Comparison of ENCODE assay signal across 13 mouse cellular contexts in genomic region chr2:157054297-157054696, GRCm38 (mm10). TPM values are rescaled to one million over a fixed set of nuclear protein-coding genes. Genes with fewer than 3 reads are reported as not detected.
DNase-seq lines count a peak whose midpoint lies in the region; ATAC-seq lines count a peak whose summit lies in the region.
"Had no signal": no experiment of that assay in that cellular context is flagged by ENCODE, and none has a peak within 500 bp of the region (broad histone marks: within the 10 kb centered on the region; RNA-seq: fewer than 3 reads in every experiment).

No protein-coding gene starts in this region.

- H3K4me3 ChIP-seq in heart, embryonic 13.5 days = no peak overlapping the region
- H3K4me3 ChIP-seq in midbrain, embryonic 15.5 days = no peak overlapping the region
- H3K4me3 ChIP-seq in midbrain, embryonic 14.5 days (replicated peaks; ENCODE audit: low read depth, low read length) = no peak overlapping the region
- no peak overlapping the region for H3K4me3 ChIP-seq in embryonic facial prominence, embryonic 15.5 days (replicated peaks)
- H3K4me3 ChIP-seq in neural tube, embryonic 15.5 days (replicated peaks) = no peak overlapping the region
- H3K4me3 ChIP-seq: erythroblast, embryonic 14.5 days; midbrain, embryonic 12.5 days had no signal

- no peak for DNase-seq in heart, postnatal 14 days
- no peak for DNase-seq in midbrain, embryonic 14.5 days
- DNase-seq: right cerebral cortex, postnatal 4 days had no signal

- H3K27ac ChIP-seq in heart, embryonic 13.5 days (replicated peaks) = peak overlapping the region; percentile 93
- H3K27ac ChIP-seq in midbrain, embryonic 15.5 days = 0 out of 2 replicates have a peak overlapping the region, but pooled peaks have one; percentile 52
- H3K27ac ChIP-seq in midbrain, embryonic 14.5 days (replicated peaks; ENCODE audit: low read depth, low read length) = no peak overlapping the region
- H3K27ac ChIP-seq in embryonic facial prominence, embryonic 15.5 days (replicated peaks) = peak overlapping the region; percentile 88
- peak overlapping the region; percentile 71 for H3K27ac ChIP-seq in neural tube, embryonic 15.5 days (replicated peaks)
- H3K27ac ChIP-seq: midbrain, embryonic 12.5 days had no signal

- peaks cover 66% of the 10 kb centered on the region for H3K4me1 ChIP-seq in heart, embryonic 13.5 days
- H3K4me1 ChIP-seq in midbrain, embryonic 15.5 days = peaks cover 60% of the 10 kb centered on the region
- H3K4me1 ChIP-seq in midbrain, embryonic 14.5 days (ENCODE audit: control insufficient read depth, insufficient read depth, low read length) = peaks cover 36% of the 10 kb centered on the region
- H3K4me1 ChIP-seq in embryonic facial prominence, embryonic 15.5 days = peaks cover 60% of the 10 kb centered on the region
- H3K4me1 ChIP-seq in neural tube, embryonic 15.5 days = peaks cover 63% of the 10 kb centered on the region

- WGBS in heart, embryonic 13.5 days = 51% methylated on average over 8 of the region's 8 CpGs
- WGBS in midbrain, embryonic 15.5 days = 91% methylated on average over 8 of the region's 8 CpGs
- WGBS in midbrain, embryonic 14.5 days = 90% methylated on average over 8 of the region's 8 CpGs
- 79% methylated on average over 8 of the region's 8 CpGs for WGBS in embryonic facial prominence, embryonic 15.5 days
- WGBS in neural tube, embryonic 15.5 days = 88% methylated on average over 8 of the region's 8 CpGs

- no peaks in the 10 kb centered on the region for H3K9me3 ChIP-seq in heart, embryonic 13.5 days
- H3K9me3 ChIP-seq in midbrain, embryonic 15.5 days = no peaks in the 10 kb centered on the region
- H3K9me3 ChIP-seq in midbrain, embryonic 14.5 days (ENCODE audit: control insufficient read depth, low read length) = no peaks in the 10 kb centered on the region
- H3K9me3 ChIP-seq in embryonic facial prominence, embryonic 15.5 days (replicated peaks) = no peaks in the 10 kb centered on the region
- no peaks in the 10 kb centered on the region for H3K9me3 ChIP-seq in neural tube, embryonic 15.5 days (replicated peaks)
- H3K9me3 ChIP-seq: G1E; midbrain, embryonic 12.5 days had no signal

- H3K36me3 ChIP-seq in heart, embryonic 13.5 days = peaks cover 65% of the 10 kb centered on the region
- H3K36me3 ChIP-seq in midbrain, embryonic 15.5 days (replicated peaks) = peaks cover 26% of the 10 kb centered on the region
- peaks cover 65% of the 10 kb centered on the region for H3K36me3 ChIP-seq in midbrain, embryonic 14.5 days (ENCODE audit: control insufficient read depth, insufficient read depth, low read length)
- peaks cover 56% of the 10 kb centered on the region for H3K36me3 ChIP-seq in embryonic facial prominence, embryonic 15.5 days
- peaks cover 33% of the 10 kb centered on the region for H3K36me3 ChIP-seq in neural tube, embryonic 15.5 days
- H3K36me3 ChIP-seq: G1E had no signal

- no peaks in the 10 kb centered on the region for H3K27me3 ChIP-seq in heart, embryonic 13.5 days (replicated peaks)
- H3K27me3 ChIP-seq in midbrain, embryonic 15.5 days (replicated peaks) = no peaks in the 10 kb centered on the region
- no peaks in the 10 kb centered on the region for H3K27me3 ChIP-seq in midbrain, embryonic 14.5 days (ENCODE audit: control insufficient read depth, insufficient read depth, low read length)
- no peaks in the 10 kb centered on the region for H3K27me3 ChIP-seq in embryonic facial prominence, embryonic 15.5 days
- H3K27me3 ChIP-seq in neural tube, embryonic 15.5 days (replicated peaks) = no peaks in the 10 kb centered on the region
- H3K27me3 ChIP-seq: midbrain, embryonic 12.5 days had no signal

- peak overlapping the region; percentile 69 for H3K9ac ChIP-seq in heart, embryonic 13.5 days
- no peak overlapping the region for H3K9ac ChIP-seq in midbrain, embryonic 15.5 days
- no peak overlapping the region for H3K9ac ChIP-seq in midbrain, embryonic 14.5 days (replicated peaks; ENCODE audit: low read length)
- H3K9ac ChIP-seq in embryonic facial prominence, embryonic 15.5 days = no peak overlapping the region
- no peak overlapping the region for H3K9ac ChIP-seq in neural tube, embryonic 15.5 days (replicated peaks)
- H3K9ac ChIP-seq: midbrain, embryonic 12.5 days had no signal

- H3K4me2 ChIP-seq in heart, embryonic 13.5 days = no peak overlapping the region
- H3K4me2 ChIP-seq in midbrain, embryonic 15.5 days = no peak overlapping the region
- no peak overlapping the region for H3K4me2 ChIP-seq in midbrain, embryonic 14.5 days (ENCODE audit: low read length)
- H3K4me2 ChIP-seq in embryonic facial prominence, embryonic 15.5 days (replicated peaks) = no peak overlapping the region
- no peak overlapping the region for H3K4me2 ChIP-seq in neural tube, embryonic 15.5 days
- H3K4me2 ChIP-seq: midbrain, embryonic 12.5 days had no signal

- intact Hi-C loops in heart, postnatal 14 days (cut with DNase I) = no loop called here

- ATAC-seq in heart, embryonic 13.5 days (ENCODE audit: extremely low read depth, insufficient number of reproducible peaks, low FRiP score, low TSS enrichment) = no peak
- ATAC-seq in midbrain, embryonic 15.5 days (replicated peaks) = no peak
- no peak for ATAC-seq in midbrain, embryonic 14.5 days (ENCODE audit: low FRiP score, low TSS enrichment)
- ATAC-seq in embryonic facial prominence, embryonic 15.5 days (ENCODE audit: insufficient number of reproducible peaks, low FRiP score, low TSS enrichment, low read depth) = no peak
- no peak for ATAC-seq in neural tube, embryonic 15.5 days (ENCODE audit: low FRiP score)
- ATAC-seq in frontal cortex, adult (ENCODE audit: low TSS enrichment) = no peak

RNA-seq across cellular contexts. Expression of gene Soga1, which starts 24.8 kb away (rescaled TPM):
- 2.6 TPM in 2 replicates for polyA plus RNA-seq in heart, embryonic 13.5 days (2015; fragmentation: Nextera tagmentation; extraction: Ambion mirVana)
- total RNA-seq in heart, postnatal 14 days (2021) = 10 to 100 TPM; 22.8 to 23.8 TPM
- polyA plus RNA-seq in midbrain, embryonic 15.5 days (2015; fragmentation: Nextera tagmentation; extraction: Ambion mirVana) = 6.8 and 7.1 TPM in 2 replicates
- 12.0 and 13.1 TPM in 2 replicates for polyA plus RNA-seq in midbrain, embryonic 14.5 days (2014; fragmentation: Nextera tagmentation; extraction: Ambion mirVana)
- polyA plus RNA-seq in embryonic facial prominence, embryonic 15.5 days (2015; fragmentation: Nextera tagmentation; extraction: Ambion mirVana) = 3.5 and 4.4 TPM in 2 replicates
- polyA plus RNA-seq in neural tube, embryonic 15.5 days (2015; fragmentation: Nextera tagmentation; extraction: Ambion mirVana) = 3.3 and 4.9 TPM in 2 replicates

RNA-seq across cellular contexts. Expression of gene Tldc2, which starts 32.6 kb away (rescaled TPM):
- polyA plus RNA-seq in heart, embryonic 13.5 days (2015; fragmentation: Nextera tagmentation; extraction: Ambion mirVana) = not detected in 2 replicates
- total RNA-seq in heart, postnatal 14 days (2021) = not detected
- polyA plus RNA-seq in midbrain, embryonic 15.5 days (2015; fragmentation: Nextera tagmentation; extraction: Ambion mirVana) = not detected in 2 replicates
- polyA plus RNA-seq in midbrain, embryonic 14.5 days (2014; fragmentation: Nextera tagmentation; extraction: Ambion mirVana) = not detected in 2 replicates
- not detected in 2 replicates for polyA plus RNA-seq in embryonic facial prominence, embryonic 15.5 days (2015; fragmentation: Nextera tagmentation; extraction: Ambion mirVana)
- 0.43 TPM in 1 of 2 replicates, not detected in the other for polyA plus RNA-seq in neural tube, embryonic 15.5 days (2015; fragmentation: Nextera tagmentation; extraction: Ambion mirVana)
- total RNA-seq: G1E; left cerebral cortex, adult 8-10 months had no signal
- polyA plus RNA-seq: erythroblast, embryonic 14.5 days; G1E; intestine, embryonic 14.5 days; midbrain, embryonic 12.5 days had no signal

RNA-seq across cellular contexts. Expression of gene Dsn1, which starts 47.3 kb away (rescaled TPM):
- polyA plus RNA-seq in heart, embryonic 13.5 days (2015; fragmentation: Nextera tagmentation; extraction: Ambion mirVana) = 30.2 and 33.6 TPM in 2 replicates
- 1 to 10 TPM; 3.9 to 4.1 TPM for total RNA-seq in heart, postnatal 14 days (2021)
- polyA plus RNA-seq in midbrain, embryonic 15.5 days (2015; fragmentation: Nextera tagmentation; extraction: Ambion mirVana) = 8.9 and 9.6 TPM in 2 replicates
- polyA plus RNA-seq in midbrain, embryonic 14.5 days (2014; fragmentation: Nextera tagmentation; extraction: Ambion mirVana) = 7.6 and 13.7 TPM in 2 replicates
- 27.5 and 28.2 TPM in 2 replicates for polyA plus RNA-seq in embryonic facial prominence, embryonic 15.5 days (2015; fragmentation: Nextera tagmentation; extraction: Ambion mirVana)
- 8.3 and 13.8 TPM in 2 replicates for polyA plus RNA-seq in neural tube, embryonic 15.5 days (2015; fragmentation: Nextera tagmentation; extraction: Ambion mirVana)
